8 mouse cellular contexts compared by ENCODE assay signal in the genomic region with DNA sequence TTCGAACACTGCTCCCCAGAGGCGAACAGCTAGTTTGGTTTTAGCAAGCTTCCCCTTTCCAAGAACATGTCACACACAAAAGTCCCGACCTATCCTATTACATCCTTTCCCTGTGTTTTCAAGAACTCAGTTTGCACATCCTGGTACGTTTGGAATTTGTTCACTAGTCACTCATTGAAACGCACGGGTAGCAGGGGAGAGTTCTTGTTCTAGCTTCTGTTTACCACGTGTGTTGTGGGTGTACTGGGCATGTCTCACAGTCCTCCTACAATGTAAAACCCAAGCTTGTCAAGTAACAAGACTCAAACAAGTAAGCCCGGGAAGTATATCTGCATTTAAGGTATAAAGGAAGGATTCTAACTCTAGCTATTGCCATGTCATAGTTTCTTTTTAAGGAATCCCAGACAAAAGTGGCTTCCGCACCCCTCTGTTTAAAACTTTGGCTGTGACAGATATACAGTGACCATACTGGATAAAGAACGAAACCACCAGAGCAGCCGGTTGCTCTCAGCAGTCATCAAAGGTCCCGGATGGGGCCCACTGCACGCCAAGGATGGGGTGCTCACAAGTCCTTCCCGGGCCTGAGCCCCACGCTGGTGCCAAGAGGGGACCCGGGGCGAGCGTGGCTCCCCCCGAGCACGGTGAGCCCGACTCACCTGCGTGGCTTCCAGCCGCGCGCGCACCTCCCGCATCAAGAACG. TPM values are rescaled to one million over a fixed set of nuclear protein-coding genes. Genes with fewer than 3 reads are reported as not detected.
DNase-seq lines count a peak whose midpoint lies in the region; ATAC-seq lines count a peak whose summit lies in the region.

No protein-coding gene starts in this region.

- intact Hi-C loops in heart, postnatal 25 days (cut with DNase I): loop anchor here (5.0 kb wide), 1 partner anchor 692 kb away; a partner anchor contains a TSS

- WGBS in embryonic facial prominence, embryonic 14.5 days: 18% methylated on average over 18 of the region's 28 CpGs

- H3K4me3 ChIP-seq in embryonic facial prominence, embryonic 14.5 days (ENCODE audit: low read depth, low read length): peak overlapping the region; percentile 74

- ATAC-seq in embryonic facial prominence, embryonic 14.5 days (ENCODE audit: low read depth): peak; percentile 84
- ATAC-seq in hematopoietic stem cell, adult 5-6 weeks (replicated peaks in 1 of 2; ENCODE audit: insufficient read depth in 1 of 2, low FRiP score in 2 of 2, low TSS enrichment in 1 of 2, low read depth in 1 of 2, poor library complexity in 2 of 2, severe bottlenecking in 2 of 2): peak; percentile 60 to 63
- peak; percentile 39 for ATAC-seq in megakaryocyte-erythroid progenitor cell, adult 5-6 weeks (replicated peaks; ENCODE audit: low FRiP score, low TSS enrichment, poor library complexity, severe bottlenecking)

- H3K27ac ChIP-seq in embryonic facial prominence, embryonic 14.5 days (replicated peaks; ENCODE audit: low read depth, low read length): peak overlapping the region; percentile 75

- DNase-seq in heart, adult 18-20 months: peak; percentile 16 to 49
- DNase-seq in heart, postnatal 25 days (ENCODE audit: low spot score): no peak
- DNase-seq in R1 (ENCODE audit: low read depth, low spot score): peak; percentile 83
- DNase-seq in embryonic facial prominence, embryonic 14.5 days (ENCODE audit: low spot score): peak; percentile 33
- DNase-seq in layer of hippocampus, postnatal 36 days: peak; percentile 13 to 19
- no peak for DNase-seq in ovary, postnatal 10 days (ENCODE audit: low spot score)

- no peaks in the 10 kb centered on the region for H3K4me1 ChIP-seq in embryonic facial prominence, embryonic 14.5 days (ENCODE audit: control insufficient read depth, insufficient read depth, low read length)

- peak overlapping the region; percentile 52 for H3K4me2 ChIP-seq in embryonic facial prominence, embryonic 14.5 days (ENCODE audit: low read depth, low read length)

- no peaks in the 10 kb centered on the region for H3K27me3 ChIP-seq in embryonic facial prominence, embryonic 14.5 days (replicated peaks; ENCODE audit: control insufficient read depth, insufficient read depth, low read length)

- 0 out of 2 replicates have a peak, but pooled peaks cover 7% of the 10 kb centered on the region for H3K36me3 ChIP-seq in embryonic facial prominence, embryonic 14.5 days (ENCODE audit: control insufficient read depth, insufficient read depth, low read length)

- no peaks in the 10 kb centered on the region for H3K9me3 ChIP-seq in embryonic facial prominence, embryonic 14.5 days (ENCODE audit: control insufficient read depth, low read length)

- H3K9ac ChIP-seq in embryonic facial prominence, embryonic 14.5 days (ENCODE audit: low read depth, low read length): peak overlapping the region; percentile 89

RNA-seq across cellular contexts. Expression of a gene that starts 0.5 kb away (rescaled TPM):
- 1 to 10 TPM; 3.5 to 3.6 TPM for total RNA-seq in heart, adult 18-20 months (2021)
- total RNA-seq in heart, postnatal 25 days (2021): 1 to 10 TPM; 4.6 to 4.8 TPM
- 11.6 and 15.1 TPM in 2 replicates for polyA plus RNA-seq in embryonic facial prominence, embryonic 14.5 days (2014; fragmentation: Nextera tagmentation; extraction: Ambion mirVana)
- total RNA-seq in hematopoietic stem cell, adult 5-6 weeks (2017): 15.1 and 17.1 TPM in 2 replicates
- total RNA-seq in layer of hippocampus, postnatal 36 days (2021): 1 to 10 TPM; 7.0 to 7.6 TPM
- 12.5 and 16.4 TPM in 2 replicates for total RNA-seq in megakaryocyte-erythroid progenitor cell, adult 5-6 weeks (2014; fragmentation: Nextera tagmentation)
- 19.3 and 22.4 TPM in 2 replicates for total RNA-seq in megakaryocyte-erythroid progenitor cell, adult 5-6 weeks (2017)

Comparison
In these comparisons a context has a peak if more than half of its experiments do, and no peak if none do; other contexts are left out.
1. DNase-seq: peak in heart, adult 18-20 months (2 of 2), R1 (single experiment), embryonic facial prominence, embryonic 14.5 days (single experiment) and layer of hippocampus, postnatal 36 days (2 of 2); none in heart, postnatal 25 days (single experiment) and ovary, postnatal 10 days (single experiment).
2. Peak in every context shown above with its lines, with median percentiles within 50 percentile points of each other: ATAC-seq.